Mouse (Mus musculus) embryonic fibroblast, embryonic 13.5 days (primary cell): ENCODE measurements around the gene Gramd1b.

Source experiments
- CTCF ChIP-seq: IDR thresholded peaks from 2 replicates; pipeline ENCODE4 v1.5.1; 2011; ENCODE audit warnings: mild to moderate bottlenecking, control low read depth, low read length, moderate library complexity, borderline replicate concordance; ENCODE audit not compliant: insufficient read depth
- POLR2A ChIP-seq: IDR thresholded peaks from 2 replicates; pipeline ENCODE4 v1.6.1; 2011; ENCODE audit warnings: low read depth, mild to moderate bottlenecking, control low read depth, low read length, moderate library complexity

DNA sequence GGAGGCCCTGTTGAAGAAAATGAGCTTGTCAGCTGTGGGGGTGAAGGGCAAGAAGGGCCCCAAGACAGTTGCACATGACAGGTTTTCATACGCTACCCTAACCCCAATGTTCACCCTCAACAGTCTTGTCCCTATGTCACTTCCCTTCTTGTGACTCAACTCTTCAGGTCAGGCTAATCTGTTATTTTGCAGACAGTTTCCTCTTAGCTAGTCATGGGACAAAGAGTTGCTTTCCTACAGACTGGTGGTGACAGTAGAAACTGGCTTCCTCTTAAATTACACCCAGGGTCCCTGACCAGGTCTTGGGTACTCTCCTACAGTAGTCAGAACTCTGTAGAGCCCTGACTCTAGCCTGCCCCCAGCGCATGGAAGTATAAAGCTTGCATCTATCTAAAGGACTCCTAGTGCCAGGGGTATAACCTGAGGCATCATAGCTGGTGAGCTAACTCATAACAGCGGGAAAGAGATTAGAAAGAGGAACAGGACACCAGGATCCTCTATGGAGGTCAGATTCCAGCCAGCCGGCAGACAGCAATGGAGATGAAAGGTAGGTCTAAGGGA lies 206.9 kb downstream of the Gramd1b start:
- TF ChIP-seq POLR2A (no peak), CTCF (no peak)
